Mouse (Mus musculus): ENCODE data around the gene Fbxw9.

GRCm38 (mm10) chr8:85096850-85097249, 37.0 kb downstream of the Fbxw9 start:
- TF ChIP-seq CTCF (IDR thresholded peaks at IDR 0.05; ENCODE audit: extremely low read depth, insufficient read length, insufficient replicate concordance, low read depth, low read length) = no peak
- TF ChIP-seq POLR2A (IDR thresholded peaks at IDR 0.05; ENCODE audit: low read depth, low read length) = no peak

Data from small intestine, adult 2 months (tissue).